Mouse (Mus musculus) liver, embryonic 14.5 days (tissue): ENCODE measurements around the gene Cela3a.
A peak's percentile ranks its signal among the peaks of the same experiment; 100 is the strongest.

Experiments
- CTCF ChIP-seq: IDR thresholded peaks from 2 replicates; pipeline ENCODE4 v1.5.1; 2016; ENCODE audit warnings: antibody characterized with exemption, low read depth, control low read depth
- EP300 ChIP-seq: IDR thresholded peaks from 2 replicates; pipeline ENCODE4 v1.6.1; 2016; ENCODE audit warnings: antibody characterized with exemption, low read depth

GRCm38 (mm10) chr4:137438842-137439241 lies 29.3 kb upstream of the Cela3a start:
- TF ChIP-seq CTCF (no peak), EP300 (peak; percentile 74)
